ENCODE assay signal across 8 mouse cellular contexts in the genomic region with DNA sequence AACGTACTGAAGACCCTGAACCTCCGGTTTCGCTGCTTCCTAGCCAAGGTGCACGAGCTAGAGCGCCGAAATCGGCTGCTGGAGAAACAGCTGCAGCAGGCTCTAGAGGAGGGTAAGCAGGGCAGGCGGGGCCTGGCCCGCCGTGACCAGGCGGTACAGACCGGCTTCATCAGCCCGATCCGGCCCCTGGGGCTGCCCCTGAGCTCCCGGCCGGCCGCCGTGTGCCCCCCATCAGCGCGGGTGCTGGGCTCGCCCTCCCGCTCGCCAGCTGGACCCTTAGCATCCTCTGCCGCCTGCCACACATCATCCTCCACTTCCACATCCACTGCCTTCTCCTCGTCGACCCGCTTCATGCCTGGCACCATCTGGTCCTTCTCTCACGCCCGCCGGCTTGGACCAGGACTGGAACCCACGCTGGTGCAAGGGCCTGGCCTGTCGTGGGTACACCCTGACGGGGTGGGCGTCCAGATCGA. TPM values are rescaled to one million over a fixed set of nuclear protein-coding genes. Genes with fewer than 3 reads are reported as not detected.
A peak's percentile ranks its signal among the peaks of the same experiment; 100 is the strongest.
DNase-seq lines count a peak whose midpoint lies in the region; ATAC-seq and TF ChIP-seq lines count a peak whose summit lies in the region.

No protein-coding gene starts in this region.

- H3K27ac ChIP-seq in heart, embryonic 10.5 days = peak overlapping the region; percentile 92
- peak overlapping the region; percentile 82 for H3K27ac ChIP-seq in liver, embryonic 16.5 days (ENCODE audit: low read length)

- no peak for TF ChIP-seq CTCF in E14TG2a.4 (conservative IDR thresholded peaks at IDR 0.05; ENCODE audit: low read length)

- H3K4me3 ChIP-seq in heart, embryonic 10.5 days = peak overlapping the region; percentile 86
- peak overlapping the region; percentile 92 for H3K4me3 ChIP-seq in E14TG2a.4 (replicated peaks; ENCODE audit: low read length)
- H3K4me3 ChIP-seq in liver, embryonic 16.5 days (ENCODE audit: low read depth, low read length) = peak overlapping the region; percentile 85

- WGBS in heart, embryonic 10.5 days = 2% methylated on average over 34 of the region's 35 CpGs
- 1% methylated on average over 35 of the region's 35 CpGs for WGBS in liver, embryonic 16.5 days (ENCODE audit: insufficient replicate concordance)

- no peak for DNase-seq in heart, embryonic 10.5 days (ENCODE audit: low spot score)
- no peak for DNase-seq in heart, postnatal 14 days
- peak; percentile 60 to 66 for DNase-seq in cerebellum, postnatal 14 days
- DNase-seq in heart, postnatal 36 days = peak; percentile 29 to 42
- DNase-seq in urinary bladder, postnatal 36 days (ENCODE audit: low spot score in 2 of 2) = no peak
- DNase-seq in Muller cell, postnatal 12 days (ENCODE audit: inconsistent ontology term) = no peak

- H3K27me3 ChIP-seq in heart, embryonic 10.5 days (ENCODE audit: insufficient read depth, poor library complexity, severe bottlenecking) = no peaks in the 10 kb centered on the region
- H3K27me3 ChIP-seq in E14TG2a.4 (ENCODE audit: insufficient read depth, low read length) = no peaks in the 10 kb centered on the region
- H3K27me3 ChIP-seq in liver, embryonic 16.5 days (ENCODE audit: control insufficient read depth, insufficient read depth, low read depth, low read length) = no peaks in the 10 kb centered on the region

- peak; percentile 75 for ATAC-seq in liver, embryonic 16.5 days (ENCODE audit: low read depth)

- H3K9ac ChIP-seq in liver, embryonic 16.5 days (ENCODE audit: low read depth, low read length) = peak overlapping the region; percentile 88

- H3K9me3 ChIP-seq in heart, embryonic 10.5 days = no peaks in the 10 kb centered on the region
- no peaks in the 10 kb centered on the region for H3K9me3 ChIP-seq in E14TG2a.4 (ENCODE audit: low read length)
- no peaks in the 10 kb centered on the region for H3K9me3 ChIP-seq in liver, embryonic 16.5 days (replicated peaks; ENCODE audit: control insufficient read depth, low read length)

- intact Hi-C loops in heart, postnatal 14 days (cut with DNase I) = loop anchor here (5.0 kb wide), 2 partner anchors 47 to 127 kb away; partner anchors contain the start of genes Mrpl51 and Ncapd2
- intact Hi-C loops in heart, postnatal 36 days (cut with DNase I) = loop anchor here (5.0 kb wide), 1 partner anchor 127 kb away; no protein-coding TSS in a partner anchor

- peaks cover 41% of the 10 kb centered on the region for H3K36me3 ChIP-seq in heart, embryonic 10.5 days
- H3K36me3 ChIP-seq in E14TG2a.4 (ENCODE audit: insufficient read depth, low read length) = peaks cover 78% of the 10 kb centered on the region
- H3K36me3 ChIP-seq in liver, embryonic 16.5 days (ENCODE audit: control insufficient read depth, insufficient read depth) = peaks cover 15% of the 10 kb centered on the region

- peaks cover 58% of the 10 kb centered on the region for H3K4me1 ChIP-seq in heart, embryonic 10.5 days
- peaks cover 87% of the 10 kb centered on the region for H3K4me1 ChIP-seq in E14TG2a.4 (replicated peaks; ENCODE audit: low read depth, low read length)
- peaks cover 27% of the 10 kb centered on the region for H3K4me1 ChIP-seq in liver, embryonic 16.5 days (ENCODE audit: control insufficient read depth, low read depth, low read length)

- peak overlapping the region; percentile 93 for H3K4me2 ChIP-seq in liver, embryonic 16.5 days (ENCODE audit: low read depth, low read length)

RNA-seq across cellular contexts. Expression of gene Iffo1, which starts 0.5 kb away (rescaled TPM):
- polyA plus RNA-seq in heart, embryonic 10.5 days (2016; fragmentation: Nextera tagmentation; extraction: Ambion mirVana) = 11.7 and 11.9 TPM in 2 replicates
- 10 to 100 TPM in 1 of 2 experiments, 1 to 10 TPM in 1; 10.0 to 16.1 TPM for total RNA-seq in heart, postnatal 14 days (2021)
- total RNA-seq in heart, postnatal 36 days (2021) = 1 to 10 TPM; 6.6 to 9.4 TPM
- polyA plus RNA-seq in liver, embryonic 16.5 days (2015; fragmentation: Nextera tagmentation; extraction: Ambion mirVana) = 3.0 and 4.2 TPM in 2 replicates

RNA-seq across cellular contexts. Expression of gene Nop2, which starts 13.8 kb away (rescaled TPM):
- polyA plus RNA-seq in heart, embryonic 10.5 days (2016; fragmentation: Nextera tagmentation; extraction: Ambion mirVana) = 73.2 and 92.7 TPM in 2 replicates
- total RNA-seq in heart, postnatal 14 days (2021) = 10 to 100 TPM; 16.2 to 19.9 TPM
- 10 to 100 TPM; 20.3 to 21.0 TPM for total RNA-seq in heart, postnatal 36 days (2021)
- polyA plus RNA-seq in liver, embryonic 16.5 days (2015; fragmentation: Nextera tagmentation; extraction: Ambion mirVana) = 25.2 and 25.3 TPM in 2 replicates

RNA-seq across cellular contexts. Expression of gene Gapdh, which starts 20.8 kb away (rescaled TPM):
- polyA plus RNA-seq in heart, embryonic 10.5 days (2016; fragmentation: Nextera tagmentation; extraction: Ambion mirVana) = 3,676 and 4,272 TPM in 2 replicates
- 1,000 to 10,000 TPM; 3,924 to 4,148 TPM for total RNA-seq in heart, postnatal 14 days (2021)
- 1,000 to 10,000 TPM; 4,473 to 4,723 TPM for total RNA-seq in heart, postnatal 36 days (2021)
- polyA plus RNA-seq in liver, embryonic 16.5 days (2015; fragmentation: Nextera tagmentation; extraction: Ambion mirVana) = 1,120 and 1,202 TPM in 2 replicates

RNA-seq across cellular contexts. Expression of gene Ncapd2, which starts 46.0 kb away (rescaled TPM):
- 128 and 140 TPM in 2 replicates for polyA plus RNA-seq in heart, embryonic 10.5 days (2016; fragmentation: Nextera tagmentation; extraction: Ambion mirVana)
- 10 to 100 TPM; 28.1 to 33.4 TPM for total RNA-seq in heart, postnatal 14 days (2021)
- 10 to 100 TPM; 20.8 to 25.3 TPM for total RNA-seq in heart, postnatal 36 days (2021)
- 96.1 and 98.1 TPM in 2 replicates for polyA plus RNA-seq in liver, embryonic 16.5 days (2015; fragmentation: Nextera tagmentation; extraction: Ambion mirVana)

RNA-seq across cellular contexts. Expression of gene Mrpl51, which starts 46.1 kb away (rescaled TPM):
- polyA plus RNA-seq in heart, embryonic 10.5 days (2016; fragmentation: Nextera tagmentation; extraction: Ambion mirVana) = 246 and 251 TPM in 2 replicates
- total RNA-seq in heart, postnatal 14 days (2021) = 100 to 1,000 TPM; 279 to 289 TPM
- 100 to 1,000 TPM; 308 to 334 TPM for total RNA-seq in heart, postnatal 36 days (2021)
- polyA plus RNA-seq in liver, embryonic 16.5 days (2015; fragmentation: Nextera tagmentation; extraction: Ambion mirVana) = 145 and 162 TPM in 2 replicates

Comparison
In these comparisons a context has a peak if more than half of its experiments do, and no peak if none do; other contexts are left out.
1. DNase-seq: peak in cerebellum, postnatal 14 days (2 of 2) and heart, postnatal 36 days (2 of 2); none in heart, embryonic 10.5 days (single experiment), heart, postnatal 14 days (0 of 2), urinary bladder, postnatal 36 days (0 of 2) and Muller cell, postnatal 12 days (single experiment).
2. Peak in every context shown above with its lines, with median percentiles within 50 percentile points of each other: H3K4me3 ChIP-seq.